Mouse (Mus musculus) myocyte (in vitro differentiated cells): Measurements from ENCODE around the gene Sohlh2. TPM values are rescaled to one million over a fixed set of nuclear protein-coding genes. Genes with fewer than 3 reads are reported as not detected.

ENCODE experiments used
- H3K27me3 ChIP-seq: one replicate; pipeline ENCODE4 v1.6.1; 2011; ENCODE audit not compliant: control insufficient read depth, insufficient read depth, insufficient read length
- H3K36me3 ChIP-seq: one replicate; pipeline ENCODE4 v1.6.1; 2011; ENCODE audit not compliant: control insufficient read depth, insufficient read depth
- H3K4me2 ChIP-seq: one replicate; pipeline ENCODE4 v1.6.1; 2011; ENCODE audit warnings: low read depth, control low read depth
- H3K4me3 ChIP-seq: one replicate; pipeline ENCODE4 v1.5.1; 2011; ENCODE audit warnings: mild to moderate bottlenecking, control low read depth, moderate library complexity
- H3K79me2 ChIP-seq: one replicate; pipeline ENCODE4 v1.6.1; 2011; ENCODE audit not compliant: control insufficient read depth, insufficient read depth
- H3ac ChIP-seq: one replicate; pipeline ENCODE4 v1.6.1; 2011; ENCODE audit not compliant: control insufficient read depth, insufficient read length
- CEBPB ChIP-seq: IDR thresholded peaks from 2 replicates; pipeline ENCODE4 v1.6.1; 2011; ENCODE audit warnings: mild to moderate bottlenecking, moderate library complexity; ENCODE audit not compliant: poor library complexity, insufficient read depth, severe bottlenecking
- E2F4 ChIP-seq: IDR thresholded peaks from one replicate; pipeline ENCODE4 v1.6.1; 2011; ENCODE audit warnings: mild to moderate bottlenecking, control low read depth, moderate library complexity; ENCODE audit not compliant: insufficient read depth
- MAX ChIP-seq: IDR thresholded peaks from one replicate; pipeline ENCODE4 v1.6.1; 2011; ENCODE audit warnings: low read depth, mild to moderate bottlenecking, control low read depth
- MYOD1 ChIP-seq, 3 experiments: IDR thresholded peaks; one replicate each; pipeline ENCODE4 v1.6.1; 2011; ENCODE audit warnings: control low read depth in 2 of 3, low read depth in 2 of 3, mild to moderate bottlenecking in 2 of 3, moderate library complexity in 1 of 3; ENCODE audit not compliant: insufficient read length in 2 of 3, control insufficient read depth in 1 of 3
- MYOG ChIP-seq, 3 experiments: IDR thresholded peaks; one replicate each; pipeline ENCODE4 v1.6.1; 2011; ENCODE audit warnings: control low read depth in 2 of 3, low read depth in 2 of 3, mild to moderate bottlenecking in 2 of 3; ENCODE audit not compliant: insufficient read length in 2 of 3, control insufficient read depth in 1 of 3, insufficient read depth in 1 of 3
- POLR2A ChIP-seq: IDR thresholded peaks from one replicate; pipeline ENCODE4 v1.6.1; 2011; ENCODE audit warnings: low read depth, mild to moderate bottlenecking, control low read depth, moderate library complexity; ENCODE audit not compliant: insufficient read length
- POLR2AphosphoS2 ChIP-seq: IDR thresholded peaks from one replicate; pipeline ENCODE4 v1.6.1; 2011; ENCODE audit warnings: low read depth, control low read depth; ENCODE audit not compliant: insufficient read length
- REST ChIP-seq: IDR thresholded peaks from one replicate; pipeline ENCODE4 v1.6.1; 2011; ENCODE audit warnings: mild to moderate bottlenecking, control low read depth, moderate library complexity; ENCODE audit not compliant: insufficient read depth, insufficient read length
- SRF ChIP-seq: IDR thresholded peaks from one replicate; pipeline ENCODE4 v1.6.1; 2011; ENCODE audit warnings: low read depth; ENCODE audit not compliant: control insufficient read depth, insufficient read length
- TCF12 ChIP-seq: IDR thresholded peaks from one replicate; pipeline ENCODE4 v1.6.1; 2011; ENCODE audit warnings: mild to moderate bottlenecking, control low read depth; ENCODE audit not compliant: poor library complexity, insufficient read depth, severe bottlenecking
- TCF3 ChIP-seq: IDR thresholded peaks from one replicate; pipeline ENCODE4 v1.6.1; 2011; ENCODE audit warnings: low read depth, control low read depth; ENCODE audit not compliant: insufficient read length
- USF1 ChIP-seq: IDR thresholded peaks from one replicate; pipeline ENCODE4 v1.6.1; 2011; ENCODE audit warnings: low read depth, mild to moderate bottlenecking, control low read depth, moderate library complexity
- polyA plus RNA-seq: library from polyadenylated mRNA; unstranded; fragments of >200 nt; fragmentation: generic; extraction: Trizol; gene quantifications from one replicate; pipeline ENCODE4 v1.2.1, GENCODE M21; 2012; ENCODE audit warnings: missing spikeins

Gene Sohlh2
- 3.1 TPM for polyA plus RNA-seq

DNA sequence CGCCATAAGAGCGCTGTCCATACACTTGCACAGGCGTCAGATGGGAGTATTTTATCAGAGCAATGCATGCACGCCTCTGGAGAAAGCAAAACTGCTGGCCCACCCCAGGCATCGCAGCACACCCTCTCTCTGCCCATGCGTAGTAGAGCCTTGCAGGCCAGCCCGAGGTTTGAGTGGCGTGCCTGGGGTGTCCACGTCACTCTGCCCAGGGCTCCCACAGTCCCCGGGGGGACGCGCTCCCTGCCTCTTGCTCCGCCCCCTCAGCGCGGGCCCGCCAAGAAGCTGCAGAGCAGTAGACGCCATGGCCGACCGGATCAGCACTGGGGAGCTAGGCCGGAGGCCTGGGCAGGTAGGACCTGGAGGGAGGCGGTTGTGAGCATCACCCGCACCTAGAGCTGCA lies at the start of gene Sohlh2:
Sohlh2 (plus strand) TSS at position 263 of the 400 bp plus-strand sequence.
- TF ChIP-seq USF1 (no peak), TCF3 (no peak), MAX (no peak)
- Histone ChIP-seq H3K36me3 (no peaks in the 10 kb centered on the region), H3K4me3 (no peak within 1 kb of the TSS), H3ac (no peak within 1 kb of the TSS), H3K4me2 (no peak within 1 kb of the TSS), H3K27me3 (no peaks in the 10 kb centered on the region), H3K79me2 (no peaks in the 10 kb centered on the region)

DNA sequence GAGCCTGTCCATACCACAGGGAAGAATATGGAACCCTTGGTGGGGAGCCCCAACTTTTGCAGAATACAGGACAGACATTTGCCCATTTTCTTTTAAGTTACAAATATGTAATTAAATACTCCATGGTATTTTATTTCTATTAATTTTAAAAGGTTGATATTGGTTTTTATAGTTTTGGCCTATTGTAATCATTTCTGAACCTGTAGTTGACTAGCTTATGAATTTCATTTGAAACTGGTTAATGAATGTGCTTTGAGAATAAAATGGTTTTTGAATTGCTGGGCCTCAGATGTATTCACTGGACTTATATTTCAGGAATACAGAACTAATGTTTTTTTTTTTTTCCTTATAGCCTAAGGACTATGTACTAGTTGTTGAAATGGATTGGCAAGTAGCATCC lies 44.8 kb upstream of the Sohlh2 start, which contains the start of gene Ccdc169:
Ccdc169 (plus strand) TSS at position 301 of the 400 bp plus-strand sequence.
- Histone ChIP-seq H3K79me2 (peaks cover 4% of the 10 kb centered on the region), H3ac (no peak within 1 kb of the TSS), H3K4me2 (no peak within 1 kb of the TSS), H3K36me3 (peaks cover 50% of the 10 kb centered on the region), H3K4me3 (no peak within 1 kb of the TSS), H3K27me3 (no peaks in the 10 kb centered on the region)
- no peak for TF ChIP-seq TCF12

- H3K4me3 ChIP-seq = no peak overlapping the region
- no peaks in the 10 kb centered on the region for H3K27me3 ChIP-seq
- no peak overlapping the region for H3ac ChIP-seq
- H3K4me2 ChIP-seq = no peak overlapping the region
- no peaks in the 10 kb centered on the region for H3K79me2 ChIP-seq
- TF ChIP-seq POLR2AphosphoS2 (no peak), MYOD1 (IDR thresholded peaks at IDR 0.05; ENCODE audit: control insufficient read depth in 1 of 3, insufficient read length in 2 of 3, low read depth in 2 of 3) (no peak), REST (no peak), TCF3 (no peak), E2F4 (no peak), MYOG (IDR thresholded peaks at IDR 0.05; ENCODE audit: control insufficient read depth in 1 of 3, insufficient read depth in 1 of 3, insufficient read length in 2 of 3, low read depth in 2 of 3) (no peak), USF1 (no peak)
- H3K36me3 ChIP-seq = peaks cover 25% of the 10 kb centered on the region
Measured at GRCm38 (mm10) chr3:55139837-55140236, 42.0 kb upstream of the Sohlh2 start.

- Histone ChIP-seq H3K36me3 (peaks cover 10% of the 10 kb centered on the region), H3K4me3 (no peak overlapping the region), H3K4me2 (no peak overlapping the region), H3K79me2 (no peaks in the 10 kb centered on the region), H3ac (no peak overlapping the region), H3K27me3 (no peaks in the 10 kb centered on the region)
- TF ChIP-seq USF1 (no peak), E2F4 (no peak), MYOD1 (IDR thresholded peaks at IDR 0.05; ENCODE audit: control insufficient read depth in 1 of 3, insufficient read length in 2 of 3, low read depth in 2 of 3) (no peak), MAX (no peak), POLR2AphosphoS2 (no peak), POLR2A (no peak), TCF3 (no peak), CEBPB (no peak), SRF (no peak), REST (no peak), MYOG (IDR thresholded peaks at IDR 0.05; ENCODE audit: control insufficient read depth in 1 of 3, insufficient read depth in 1 of 3, insufficient read length in 2 of 3, low read depth in 2 of 3) (no peak), TCF12 (no peak)
Measured at GRCm38 (mm10) chr3:55141401-55141800, 40.4 kb upstream of the Sohlh2 start.

- H3K79me2 ChIP-seq = no peaks in the 10 kb centered on the region
- no peak for TF ChIP-seq POLR2AphosphoS2
- TF ChIP-seq TCF12 = no peak
- no peak for TF ChIP-seq SRF
- TF ChIP-seq MYOG (IDR thresholded peaks at IDR 0.05; ENCODE audit: control insufficient read depth in 1 of 3, insufficient read depth in 1 of 3, insufficient read length in 2 of 3, low read depth in 2 of 3) = no peak
- no peak for TF ChIP-seq USF1
- no peak for TF ChIP-seq MYOD1 (IDR thresholded peaks at IDR 0.05; ENCODE audit: control insufficient read depth in 1 of 3, insufficient read length in 2 of 3, low read depth in 2 of 3)
- TF ChIP-seq POLR2A = no peak
- TF ChIP-seq E2F4 = no peak
- no peak for TF ChIP-seq TCF3
- no peak for TF ChIP-seq REST
- no peak for TF ChIP-seq CEBPB
- TF ChIP-seq MAX = no peak
Measured at GRCm38 (mm10) chr3:55144916-55145315, 36.9 kb upstream of the Sohlh2 start.

More at GRCm38 (mm10) chr3:55144916-55145315, 36.9 kb upstream of the Sohlh2 start:
- peak overlapping the region; percentile 7 for H3K4me2 ChIP-seq
- H3K27me3 ChIP-seq = no peaks in the 10 kb centered on the region
- H3K4me3 ChIP-seq = no peak overlapping the region
- no peaks in the 10 kb centered on the region for H3K36me3 ChIP-seq
- no peak overlapping the region for H3ac ChIP-seq
